Mouse (Mus musculus): ENCODE results near the gene Mdk. TPM values are rescaled to one million over a fixed set of nuclear protein-coding genes. Genes with fewer than 3 reads are reported as not detected.

The Mdk gene
- total RNA-seq, 2 experiments from 2014 or later: 6.7 to 11.6 TPM

- peak; percentile 66 to 74 for DNase-seq
Measured at GRCm38 (mm10) chr2:91958701-91959457, 26.8 kb upstream of the Mdk start.

GRCm38 (mm10) chr2:91958049-91958448 lies 26.0 kb upstream of the Mdk start:
- no peak for DNase-seq

- DNase-seq: no peak
Measured at GRCm38 (mm10) chr2:91957096-91957495, 25.0 kb upstream of the Mdk start.

- no peak for DNase-seq
Measured at GRCm38 (mm10) chr2:91955875-91956274, 23.8 kb upstream of the Mdk start.

- no peak for DNase-seq
Measured at GRCm38 (mm10) chr2:91955121-91955591, 23.1 kb upstream of the Mdk start.

- peak; percentile 65 to 85 for DNase-seq
Measured at GRCm38 (mm10) chr2:91953825-91954224, 21.7 kb upstream of the Mdk start.

- peak; percentile 23 to 50 for DNase-seq
Measured at GRCm38 (mm10) chr2:91950275-91951085, 18.4 kb upstream of the Mdk start.

GRCm38 (mm10) chr2:91949411-91950274 lies 17.5 kb upstream of the Mdk start:
- DNase-seq: peak; percentile 52 to 67

GRCm38 (mm10) chr2:91948792-91949241 lies 16.7 kb upstream of the Mdk start:
- no peak for DNase-seq

- DNase-seq: peak in 1 of 2 experiments; percentile 49
Measured at GRCm38 (mm10) chr2:91948151-91948509, 16.0 kb upstream of the Mdk start.

- peak; percentile 61 to 62 for DNase-seq
Measured at GRCm38 (mm10) chr2:91947397-91948150, 15.5 kb upstream of the Mdk start.

- DNase-seq: peak; percentile 52 to 63
Measured at GRCm38 (mm10) chr2:91946836-91947235, 14.7 kb upstream of the Mdk start.

- DNase-seq: no peak
Measured at GRCm38 (mm10) chr2:91945483-91945882, 13.4 kb upstream of the Mdk start, which contains the start of gene Gm9821. Gene Gm9821 (plus strand): TSS chr2:91945703.

- DNase-seq: peak; percentile 80 to 87
Measured at GRCm38 (mm10) chr2:91944170-91944950, 12.3 kb upstream of the Mdk start.

- no peak for DNase-seq
Measured at GRCm38 (mm10) chr2:91942356-91942755, 10.3 kb upstream of the Mdk start.

- no peak for DNase-seq
Measured at GRCm38 (mm10) chr2:91939303-91939935, 7.3 kb upstream of the Mdk start.

- no peak for DNase-seq
Measured at GRCm38 (mm10) chr2:91936154-91936553, 4.1 kb upstream of the Mdk start.

- no peak for DNase-seq
Measured at GRCm38 (mm10) chr2:91934826-91935525, 2.9 kb upstream of the Mdk start.

GRCm38 (mm10) chr2:91934016-91934415 lies 1.9 kb upstream of the Mdk start:
- DNase-seq: no peak

All from adrenal gland, postnatal 36 days (tissue).